Mouse (Mus musculus): ENCODE results near the gene Acvr1b. TPM values are rescaled to one million over a fixed set of nuclear protein-coding genes. Genes with fewer than 3 reads are reported as not detected.

Gene Acvr1b
- total RNA-seq, 2 experiments from 2014 or later, result 6.9 TPM

DNA sequence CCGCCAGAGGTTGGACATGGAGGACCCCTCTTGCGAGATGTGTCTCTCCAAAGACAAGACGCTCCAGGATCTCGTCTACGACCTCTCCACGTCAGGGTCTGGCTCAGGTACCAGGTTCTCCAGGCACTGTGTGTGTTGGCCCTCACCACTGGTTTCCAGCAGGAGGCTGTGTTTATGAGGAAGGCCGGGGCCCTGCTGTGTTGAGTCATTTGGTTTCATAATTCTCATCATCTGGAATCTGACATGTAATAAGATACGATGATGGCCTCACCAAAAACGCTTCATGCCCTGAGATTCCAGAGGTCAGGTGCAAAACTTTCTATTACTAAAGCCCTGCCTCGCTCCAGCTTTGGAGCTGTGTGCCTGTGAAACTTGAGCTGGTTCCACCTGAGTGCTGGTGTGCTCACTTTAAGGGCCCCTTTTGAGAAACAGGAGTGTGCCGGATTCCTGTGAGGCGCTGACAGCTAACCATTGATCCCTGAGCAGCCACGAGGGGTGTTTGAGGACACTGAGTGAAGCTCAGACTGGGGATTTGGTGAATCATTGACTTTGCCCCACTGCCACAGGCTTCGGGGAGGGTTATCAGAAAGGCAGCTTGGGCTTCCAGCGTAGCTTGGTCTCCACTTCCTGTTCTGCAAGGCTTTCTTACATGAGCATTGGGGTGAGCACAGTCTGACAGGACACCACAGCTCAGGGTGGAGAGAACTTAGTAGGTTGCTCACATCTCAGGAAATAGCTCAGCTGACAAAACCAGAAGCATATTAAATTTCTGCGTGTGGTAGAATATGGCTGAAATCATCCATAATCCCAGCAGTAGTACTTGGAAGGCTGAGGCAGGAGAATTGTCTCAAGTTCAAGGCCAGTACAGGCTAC lies 21.3 kb downstream of the Acvr1b start:
- peak; percentile 38 for ATAC-seq (replicated peaks; ENCODE audit: poor library complexity, severe bottlenecking)

DNA sequence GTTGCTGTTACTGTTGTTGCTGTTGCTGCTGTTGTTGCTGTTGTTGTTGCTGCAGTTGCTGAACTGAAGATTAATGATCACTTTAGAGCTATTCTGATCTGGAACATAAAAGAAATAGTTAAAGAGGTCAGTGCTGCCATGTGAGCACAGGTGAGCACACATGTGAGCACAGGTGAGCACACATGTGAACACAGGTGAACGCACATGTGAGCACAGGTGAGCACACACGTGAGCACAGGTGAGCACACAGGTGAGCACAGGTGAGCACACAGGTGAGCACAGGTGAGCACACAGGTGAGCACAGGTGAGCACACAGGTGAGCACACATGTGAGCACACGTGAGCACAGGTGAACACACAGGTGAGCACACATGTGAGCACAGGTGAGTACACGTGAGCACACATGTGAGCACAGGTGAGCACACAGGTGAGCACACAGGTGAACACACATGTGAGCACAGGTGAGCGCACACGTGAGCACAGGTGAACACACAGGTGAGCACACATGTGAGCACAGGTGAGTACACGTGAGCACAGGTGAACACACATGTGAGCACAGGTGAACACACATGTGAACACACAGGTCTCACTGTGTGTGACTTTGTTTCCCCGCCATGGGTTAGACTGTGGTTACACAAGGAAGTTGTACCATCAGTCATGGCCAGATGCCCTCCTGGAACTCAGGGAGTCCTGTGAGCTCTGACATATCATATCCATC lies 22.4 kb downstream of the Acvr1b start:
- ATAC-seq (replicated peaks; ENCODE audit: poor library complexity, severe bottlenecking), result no peak

DNA sequence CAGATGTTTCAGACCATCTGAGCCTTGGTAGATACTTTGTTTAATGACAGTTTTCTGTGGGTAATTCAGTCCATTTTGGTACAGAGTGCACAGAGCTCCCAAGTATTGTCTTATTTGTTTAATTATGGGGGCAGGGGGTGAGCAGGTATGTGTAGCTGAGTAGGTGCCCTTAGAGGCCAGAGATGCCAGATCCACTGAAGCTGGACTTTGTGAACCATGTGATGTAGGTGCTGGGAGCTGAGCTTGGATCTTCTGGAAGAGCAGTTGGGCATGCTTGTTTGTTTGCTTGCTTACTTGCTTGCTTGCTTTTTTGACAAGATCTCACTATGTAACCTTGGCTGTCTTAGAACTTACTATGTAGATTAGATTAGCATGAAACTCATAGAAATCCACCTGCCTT lies 23.1 kb downstream of the Acvr1b start:
- ATAC-seq (replicated peaks; ENCODE audit: poor library complexity, severe bottlenecking), result no peak

DNA sequence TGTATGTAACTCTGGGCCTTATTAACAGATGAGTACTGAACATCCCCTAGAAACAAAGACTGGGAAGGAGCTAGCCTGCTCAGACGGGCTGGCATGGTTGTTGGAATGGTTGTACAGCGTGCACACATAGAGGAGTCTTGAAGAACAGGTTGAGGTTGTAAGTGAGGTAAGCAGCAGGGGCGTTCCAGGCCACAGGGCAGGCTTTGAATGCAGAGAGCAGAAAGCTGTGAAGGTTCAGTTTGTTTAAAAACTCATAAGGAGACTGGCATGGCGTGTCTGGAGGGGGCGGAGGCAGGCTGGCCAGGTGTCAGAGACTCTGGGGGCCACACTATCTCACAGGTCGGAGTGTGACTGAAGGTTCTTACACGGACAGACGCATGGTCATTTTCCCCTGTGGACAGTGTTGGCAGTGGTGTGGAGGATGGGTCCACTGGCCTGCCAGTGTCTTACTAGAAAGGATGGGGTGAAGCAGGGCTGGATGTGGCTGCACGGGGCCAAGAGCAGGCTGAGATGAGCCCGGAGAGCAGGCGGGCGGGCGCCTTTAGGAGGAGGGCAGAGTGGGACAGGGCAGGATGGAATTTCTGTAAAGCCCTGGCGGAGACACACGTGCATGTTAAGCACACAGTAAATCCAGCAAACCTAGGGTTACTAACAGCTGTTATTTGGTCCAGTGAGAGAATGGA lies 23.8 kb downstream of the Acvr1b start:
- no peak for ATAC-seq (replicated peaks; ENCODE audit: poor library complexity, severe bottlenecking)

DNA sequence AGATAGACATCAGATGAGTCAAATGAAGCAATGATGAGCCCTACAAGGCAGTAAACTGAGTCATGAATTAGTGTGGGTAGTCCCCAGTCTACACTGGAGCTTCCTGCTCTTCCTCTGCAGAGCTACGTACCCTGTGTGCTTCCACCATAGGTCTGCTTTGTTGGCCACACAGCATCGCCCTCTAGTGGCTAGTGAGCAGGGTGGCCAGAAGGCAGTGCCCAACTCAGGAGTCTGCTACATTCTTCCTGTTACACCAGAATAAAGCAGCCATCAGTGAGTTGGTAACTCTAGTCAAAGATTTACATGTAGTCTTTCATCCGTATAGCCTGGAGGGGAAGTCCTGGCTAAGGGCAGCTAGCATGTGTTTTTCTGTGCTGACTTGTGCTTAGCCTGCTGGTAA lies 24.4 kb downstream of the Acvr1b start:
- peak; percentile 72 for ATAC-seq (replicated peaks; ENCODE audit: poor library complexity, severe bottlenecking)

DNA sequence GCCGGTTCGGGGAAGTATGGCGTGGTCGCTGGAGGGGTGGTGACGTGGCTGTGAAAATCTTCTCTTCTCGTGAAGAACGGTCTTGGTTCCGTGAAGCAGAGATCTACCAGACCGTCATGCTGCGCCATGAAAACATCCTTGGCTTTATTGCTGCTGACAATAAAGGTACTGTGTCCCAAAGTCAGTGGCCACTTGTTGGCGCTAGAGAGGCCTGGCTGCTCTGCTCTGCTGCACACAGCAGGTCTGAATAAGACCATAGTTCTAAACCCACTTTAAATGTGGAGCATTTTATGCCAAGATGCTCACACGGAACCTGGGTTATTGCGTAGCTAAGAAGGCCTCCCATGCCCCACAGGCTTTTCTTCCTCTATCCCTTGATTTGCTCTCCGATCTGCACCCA lies 25.0 kb downstream of the Acvr1b start:
- ATAC-seq (replicated peaks; ENCODE audit: poor library complexity, severe bottlenecking), result no peak

DNA sequence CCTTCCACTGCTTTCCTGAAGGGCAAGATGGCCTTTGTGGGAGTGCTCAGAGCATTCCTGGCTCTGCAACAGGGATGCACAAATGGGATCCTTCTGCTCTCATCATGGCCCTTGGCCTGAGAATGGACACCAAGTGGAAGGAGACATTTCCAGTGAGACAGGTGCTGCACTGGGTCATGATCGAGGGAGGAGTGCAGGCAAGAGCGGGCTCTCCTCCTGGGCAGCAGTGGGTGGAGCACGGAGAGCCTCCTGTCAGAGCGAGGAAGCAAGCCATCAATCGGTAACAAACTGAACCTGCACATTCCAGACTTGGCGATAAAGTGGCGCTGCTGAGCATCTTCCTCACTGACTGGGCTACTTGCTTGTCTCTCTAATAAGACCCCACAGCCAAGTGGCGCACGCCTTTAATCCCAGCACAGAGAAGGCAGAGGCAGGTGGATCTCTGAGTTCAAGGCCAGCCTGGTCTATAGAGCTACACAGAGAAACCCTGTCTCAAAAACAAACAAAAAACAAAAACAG lies 27.0 kb downstream of the Acvr1b start:
- no peak for ATAC-seq (replicated peaks; ENCODE audit: poor library complexity, severe bottlenecking)

DNA sequence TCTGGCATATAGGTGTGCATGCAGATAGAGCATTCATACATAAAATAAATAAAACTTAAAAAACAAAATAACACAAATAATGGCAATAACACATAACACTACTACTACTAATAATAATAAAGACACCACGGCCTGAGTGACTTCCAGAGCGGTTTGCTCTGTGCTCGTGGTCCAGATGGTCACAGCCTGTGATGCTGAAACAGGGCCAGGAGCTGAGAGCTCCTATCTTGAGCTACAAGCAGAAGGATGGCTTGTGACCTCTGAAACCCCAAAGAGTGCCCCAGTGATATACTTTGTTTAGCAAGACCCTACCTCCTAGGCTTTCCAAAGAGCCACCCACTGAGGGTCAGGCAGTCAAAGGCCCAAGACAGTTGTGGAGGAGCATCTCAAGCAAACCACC lies 27.5 kb downstream of the Acvr1b start:
- no peak for ATAC-seq (replicated peaks; ENCODE audit: poor library complexity, severe bottlenecking)

DNA sequence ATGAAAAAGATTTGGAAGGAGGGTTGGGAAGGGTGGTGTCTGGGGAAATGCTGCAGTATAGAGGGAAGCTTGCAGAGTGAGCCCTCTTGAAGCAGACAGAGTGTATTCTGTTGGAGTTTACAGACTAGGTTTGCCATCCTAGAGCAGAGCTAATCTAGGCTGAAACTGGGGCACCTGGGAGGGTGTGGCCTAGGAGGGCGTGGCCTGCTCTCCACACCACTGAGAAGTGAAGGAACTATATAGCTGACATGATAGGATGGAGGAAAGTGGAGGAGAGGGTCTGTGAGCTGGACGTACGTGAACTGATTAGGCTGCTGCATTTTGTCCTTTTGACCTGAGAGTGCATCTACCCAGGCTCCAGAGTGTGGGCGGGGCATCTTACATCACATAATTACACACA lies 29.8 kb downstream of the Acvr1b start:
- ATAC-seq (replicated peaks; ENCODE audit: poor library complexity, severe bottlenecking), result no peak

DNA sequence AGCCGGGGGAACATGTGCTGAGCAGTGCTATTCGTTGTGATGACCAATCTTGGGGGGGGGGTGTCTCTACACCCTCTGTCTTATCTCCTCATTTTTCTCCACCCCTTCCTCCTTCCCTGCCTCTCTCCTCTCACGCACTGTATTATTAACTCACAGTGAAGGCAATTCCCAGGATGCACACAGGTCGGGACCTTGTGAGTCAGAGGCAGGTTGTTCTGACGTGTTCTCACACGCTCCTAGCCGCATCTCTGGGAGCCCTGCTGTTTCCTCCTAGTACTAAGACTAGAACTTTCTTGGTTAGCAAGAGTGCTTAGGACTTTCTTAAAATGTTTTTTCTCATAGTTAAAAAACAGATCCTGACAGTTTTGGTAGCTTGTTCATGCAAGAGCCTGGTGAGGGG lies 30.9 kb downstream of the Acvr1b start:
- ATAC-seq (replicated peaks; ENCODE audit: poor library complexity, severe bottlenecking), result no peak

DNA sequence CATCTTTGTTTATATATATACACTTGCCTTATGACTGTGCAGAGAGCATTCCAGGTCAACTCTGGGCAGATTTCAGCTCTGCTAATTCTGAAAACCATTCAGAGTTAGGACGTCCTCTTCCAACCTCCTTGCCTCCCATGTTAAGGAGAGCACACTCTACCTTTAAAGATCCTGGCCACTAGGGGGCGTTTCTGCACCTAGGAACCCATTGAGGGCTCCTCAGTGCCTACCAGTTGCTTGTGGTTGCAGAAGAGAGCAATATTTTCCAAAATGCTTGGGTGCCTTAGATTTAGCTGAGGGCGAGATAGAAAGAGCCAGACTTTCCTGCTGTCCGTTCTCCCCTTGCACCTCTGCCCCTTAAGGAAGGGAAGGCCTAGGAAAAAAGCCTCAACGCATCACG lies 36.4 kb downstream of the Acvr1b start:
- ATAC-seq (replicated peaks; ENCODE audit: poor library complexity, severe bottlenecking), result peak; percentile 66

DNA sequence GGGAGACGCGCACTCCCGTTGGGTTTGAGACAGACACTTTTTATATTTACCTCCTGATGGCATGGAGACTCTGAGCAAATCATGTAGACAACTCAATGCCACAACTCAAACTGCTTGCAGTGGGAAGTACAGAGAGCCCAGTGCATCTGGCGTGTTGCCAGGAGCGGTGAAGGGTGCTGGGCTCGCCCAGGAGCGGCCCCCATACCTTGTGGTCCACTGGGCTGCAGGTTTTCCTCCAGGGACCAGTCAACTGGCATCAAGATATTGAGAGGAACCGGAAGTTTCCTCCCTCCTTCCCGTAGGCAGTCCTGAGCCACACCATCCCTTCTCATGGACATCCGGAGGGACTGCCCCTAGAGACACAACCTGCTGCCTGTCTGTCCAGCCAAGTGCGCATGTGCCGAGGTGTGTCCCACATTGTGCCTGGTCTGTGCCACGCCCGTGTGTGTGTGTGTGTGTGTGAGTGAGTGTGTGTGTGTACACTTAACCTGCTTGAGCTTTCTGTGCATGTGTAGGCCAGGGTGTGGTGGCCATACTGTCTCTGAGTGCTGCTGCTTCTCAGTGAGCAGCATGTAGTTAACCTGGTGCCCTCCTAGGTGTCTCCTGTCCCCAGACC lies 37.2 kb downstream of the Acvr1b start:
- no peak; the same call in 1 of the 2 replicates for ATAC-seq (replicated peaks; ENCODE audit: poor library complexity, severe bottlenecking)

DNA sequence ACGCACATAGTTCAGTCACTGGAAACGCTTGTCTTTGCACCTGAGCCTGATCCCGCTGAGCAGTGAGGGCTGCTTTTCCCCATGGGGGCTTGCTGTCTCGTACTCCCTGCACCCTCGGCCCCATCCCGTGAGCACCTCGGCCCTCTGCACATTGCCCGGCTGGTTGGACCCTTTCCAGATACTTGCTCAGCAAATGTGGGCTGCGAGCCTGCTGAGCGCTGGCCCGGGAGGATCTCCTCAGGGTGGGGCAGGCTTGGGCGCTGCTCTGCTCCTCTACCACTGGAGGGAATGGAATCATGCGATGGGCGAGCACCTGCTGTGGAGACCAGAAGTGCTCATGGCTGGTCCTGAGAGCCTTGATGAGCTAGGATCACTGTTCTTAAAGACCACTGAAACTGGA lies 38.6 kb downstream of the Acvr1b start:
- no peak for ATAC-seq (replicated peaks; ENCODE audit: poor library complexity, severe bottlenecking)

DNA sequence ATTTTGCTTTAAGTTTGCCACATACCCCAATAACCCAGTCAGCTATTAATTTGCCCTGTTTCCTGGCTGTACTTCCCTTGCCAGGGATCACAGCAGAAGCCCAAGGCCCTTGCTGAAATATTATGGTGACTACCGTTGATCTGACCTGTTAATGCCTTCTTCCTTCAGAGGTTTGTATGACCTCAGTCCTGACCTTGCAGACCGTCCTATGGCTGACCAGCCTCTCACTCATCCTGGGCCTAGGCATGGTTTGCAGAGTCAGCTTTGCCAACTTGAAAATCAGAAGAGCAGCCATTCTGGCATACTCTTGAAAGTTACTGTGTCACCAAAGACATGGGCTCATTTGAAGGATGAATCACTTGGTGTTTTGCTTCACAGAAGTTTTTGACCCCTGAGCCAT lies 41.3 kb downstream of the Acvr1b start:
- ATAC-seq (replicated peaks; ENCODE audit: poor library complexity, severe bottlenecking), result no peak

DNA sequence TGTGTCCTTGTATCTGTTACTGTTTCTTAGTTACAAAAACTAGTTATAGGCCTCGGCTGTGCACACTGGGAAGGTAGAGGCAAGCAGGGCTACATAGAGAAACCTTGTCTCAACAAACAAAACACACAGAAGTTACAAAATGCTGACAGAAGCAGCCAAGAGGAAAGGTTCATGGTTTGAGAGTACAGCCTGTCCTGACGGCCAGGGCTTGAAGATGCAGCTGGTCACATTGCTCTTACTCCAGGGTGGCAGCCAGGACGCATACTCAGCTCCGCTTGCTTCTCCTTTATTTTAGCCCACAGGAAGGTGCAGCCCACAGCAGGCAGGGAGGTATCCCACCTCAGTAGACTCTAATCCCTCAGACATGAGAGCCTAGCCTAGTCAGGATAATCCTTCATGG lies 42.2 kb downstream of the Acvr1b start:
- no peak for ATAC-seq (replicated peaks; ENCODE audit: poor library complexity, severe bottlenecking)

DNA sequence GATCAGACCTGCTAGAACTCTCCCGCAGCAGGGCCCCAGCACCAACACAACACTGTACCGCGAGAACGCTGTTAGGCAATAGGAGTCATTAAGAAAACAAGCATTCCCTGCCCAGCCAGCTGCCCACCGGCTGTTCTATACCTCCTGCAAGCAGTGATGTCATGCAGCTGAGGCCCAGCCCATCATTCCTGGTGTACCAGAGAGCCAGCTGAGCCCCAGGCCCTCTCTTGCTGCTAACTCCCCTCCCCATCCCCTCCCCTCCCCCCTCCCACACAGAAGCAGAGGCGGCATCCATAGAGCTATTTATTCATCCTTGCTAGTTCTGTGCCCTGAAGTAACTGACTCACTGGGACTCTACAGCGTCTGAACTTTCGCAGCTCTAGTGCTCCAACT lies 47.0 kb downstream of the Acvr1b start:
- no peak for ATAC-seq (replicated peaks; ENCODE audit: poor library complexity, severe bottlenecking)

DNA sequence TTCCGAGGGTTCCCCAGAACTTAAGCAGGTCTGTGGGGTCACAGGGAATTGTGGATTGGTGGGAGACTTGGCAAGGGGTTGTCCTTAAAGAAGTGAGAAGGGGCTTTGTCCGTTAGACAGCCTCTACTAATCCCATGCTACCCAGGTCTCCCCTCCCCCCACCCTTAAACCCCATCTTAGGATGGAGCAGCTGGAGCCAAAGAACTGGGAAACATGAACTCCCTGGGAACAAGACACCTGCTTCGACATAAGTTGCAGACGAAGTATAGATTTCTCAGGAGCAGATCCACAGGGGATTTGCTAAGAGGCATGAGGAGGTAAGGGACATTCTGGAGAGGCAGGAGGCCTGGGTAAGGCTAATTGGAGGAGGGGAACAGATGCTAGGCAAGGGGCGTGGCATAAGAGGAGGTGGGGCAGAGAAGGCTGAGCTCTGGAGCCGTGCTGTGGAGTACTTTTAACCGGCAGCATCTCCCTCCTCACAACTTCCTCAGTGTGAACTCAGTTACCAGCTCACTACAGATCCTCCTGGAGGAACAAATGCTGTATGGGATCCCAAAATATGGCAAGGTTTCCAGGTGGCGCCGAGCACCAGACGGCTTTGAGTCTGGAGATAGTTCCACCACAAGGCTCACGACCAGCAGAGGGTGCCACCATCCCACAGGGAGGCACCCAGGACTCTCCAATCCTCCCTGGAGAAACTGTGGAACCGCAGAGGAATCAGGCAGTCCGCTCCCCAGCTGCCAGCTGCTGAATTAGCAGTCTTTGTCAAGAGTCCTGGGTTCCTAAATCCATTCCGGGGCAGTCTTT lies 47.6 kb downstream of the Acvr1b start:
- ATAC-seq (replicated peaks; ENCODE audit: poor library complexity, severe bottlenecking), result peak; percentile 33; the same call in 1 of the 2 replicates

DNA sequence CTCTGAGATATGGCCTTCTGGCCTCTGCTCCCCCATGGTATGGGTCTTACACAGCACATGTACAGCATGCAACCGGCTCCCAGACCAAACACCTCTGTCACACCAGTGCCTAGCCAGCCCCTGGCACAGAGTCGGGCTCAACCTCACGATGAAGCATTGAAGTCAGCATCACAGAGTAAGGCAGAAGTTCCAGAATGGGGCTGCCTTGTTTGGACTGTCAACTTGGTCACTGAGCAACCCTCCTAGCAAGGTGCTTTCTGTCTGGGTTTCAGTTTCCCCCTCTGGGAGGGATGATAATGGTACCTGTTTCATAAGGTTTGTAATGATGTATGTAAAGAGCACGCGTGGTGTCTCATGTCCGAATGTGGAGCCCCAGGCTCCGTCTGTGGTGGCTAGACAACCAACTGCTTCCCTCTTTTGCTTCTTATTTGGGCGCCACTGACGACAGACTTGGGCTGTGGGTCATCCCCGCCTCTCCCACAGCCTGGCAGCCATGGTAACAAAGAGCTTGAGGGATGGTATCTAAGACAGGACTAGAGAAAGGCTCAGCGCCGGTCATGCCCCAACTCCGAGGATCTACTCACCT lies 49.1 kb downstream of the Acvr1b start:
- ATAC-seq (replicated peaks; ENCODE audit: poor library complexity, severe bottlenecking), result peak; percentile 62

DNA sequence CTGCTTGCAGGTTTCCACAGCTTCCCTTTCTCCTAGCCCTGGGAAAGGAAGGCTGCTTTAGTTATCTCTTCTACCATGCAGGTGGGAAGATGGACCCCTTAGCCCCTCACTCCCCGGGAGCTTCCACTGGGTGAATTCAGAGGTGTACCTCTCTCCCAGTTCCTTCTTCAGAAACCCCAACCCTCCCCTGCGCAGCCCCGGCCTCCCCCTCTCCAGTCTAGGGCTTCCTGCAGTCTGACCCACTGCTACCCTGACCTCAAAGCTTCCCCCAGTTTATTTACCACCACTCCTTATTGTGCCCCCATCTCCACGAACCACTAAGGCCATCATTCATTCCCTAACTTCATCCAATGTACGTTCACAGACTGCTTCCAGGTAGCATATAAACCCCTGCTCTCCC lies 49.7 kb downstream of the Acvr1b start:
- no peak for ATAC-seq (replicated peaks; ENCODE audit: poor library complexity, severe bottlenecking)
